ENCODE assay signal across 28 mouse cellular contexts in genomic region chr2:9642411-9642810, GRCm38 (mm10).
"Had no signal": no experiment of that assay in that cellular context is flagged by ENCODE, and none has a peak within 500 bp of the region (broad histone marks: within the 10 kb centered on the region; RNA-seq: fewer than 3 reads in every experiment).

No protein-coding gene starts in this region.

- H3K4me1 ChIP-seq: limb, embryonic 10.5 days; limb, embryonic 12.5 days; limb, embryonic 13.5 days; limb, embryonic 15.5 days; liver, embryonic 12.5 days; liver, embryonic 13.5 days; liver, embryonic 15.5 days; lung, embryonic 15.5 days; megakaryocyte, embryonic 14.5 days had no signal

- H3K4me3 ChIP-seq: left cerebral cortex, adult 2 months; limb, embryonic 10.5 days; limb, embryonic 12.5 days; limb, embryonic 13.5 days; limb, embryonic 15.5 days; liver, embryonic 12.5 days; liver, embryonic 13.5 days; liver, embryonic 15.5 days; lung, embryonic 15.5 days; megakaryocyte, embryonic 14.5 days; midbrain, embryonic 10.5 days; midbrain, embryonic 12.5 days; midbrain, embryonic 13.5 days; midbrain, embryonic 15.5 days; myocyte had no signal

- H3K36me3 ChIP-seq: limb, embryonic 10.5 days; limb, embryonic 12.5 days; limb, embryonic 13.5 days; limb, embryonic 15.5 days; liver, embryonic 12.5 days; liver, embryonic 13.5 days; liver, embryonic 15.5 days; lung, embryonic 15.5 days; midbrain, embryonic 10.5 days; midbrain, embryonic 12.5 days; midbrain, embryonic 13.5 days; midbrain, embryonic 15.5 days had no signal

- DNase-seq: left cerebral cortex, postnatal 4 days; liver; liver, embryonic 13.5 days; liver, postnatal 0 days; lung, adult 18-20 months; lung, adult 2 months; lung, postnatal 10 days; lung, postnatal 14 days; lung, postnatal 36 days; lung, postnatal 4 days; midbrain, embryonic 14.5 days had no signal

- H3K27me3 ChIP-seq: limb, embryonic 15.5 days; liver, embryonic 12.5 days; liver, embryonic 13.5 days; liver, embryonic 15.5 days; lung, embryonic 15.5 days; megakaryocyte, embryonic 14.5 days; midbrain, embryonic 12.5 days; midbrain, embryonic 13.5 days; midbrain, embryonic 15.5 days had no signal

- H3K27ac ChIP-seq: left cerebral cortex, adult 2 months; limb, embryonic 10.5 days; limb, embryonic 12.5 days; limb, embryonic 13.5 days; limb, embryonic 15.5 days; liver, embryonic 12.5 days; liver, embryonic 13.5 days; liver, embryonic 14.5 days; liver, embryonic 15.5 days; lung, embryonic 15.5 days; macrophage; midbrain, embryonic 10.5 days; midbrain, embryonic 12.5 days; midbrain, embryonic 13.5 days; midbrain, embryonic 15.5 days had no signal

- H3K9ac ChIP-seq: limb, embryonic 12.5 days; limb, embryonic 13.5 days; limb, embryonic 15.5 days; liver, embryonic 12.5 days; liver, embryonic 13.5 days; liver, embryonic 14.5 days; liver, embryonic 15.5 days; liver, postnatal 0 days; lung, embryonic 14.5 days; lung, embryonic 15.5 days; midbrain, embryonic 12.5 days; midbrain, embryonic 13.5 days; midbrain, embryonic 15.5 days had no signal
